Mouse (Mus musculus): ENCODE measurements around the gene Otud7a. TPM values are rescaled to one million over a fixed set of nuclear protein-coding genes. Genes with fewer than 3 reads are reported as not detected.

The Otud7a gene
- total and polyA plus RNA-seq, 2 experiments from 2014 or later, result not detected

DNA sequence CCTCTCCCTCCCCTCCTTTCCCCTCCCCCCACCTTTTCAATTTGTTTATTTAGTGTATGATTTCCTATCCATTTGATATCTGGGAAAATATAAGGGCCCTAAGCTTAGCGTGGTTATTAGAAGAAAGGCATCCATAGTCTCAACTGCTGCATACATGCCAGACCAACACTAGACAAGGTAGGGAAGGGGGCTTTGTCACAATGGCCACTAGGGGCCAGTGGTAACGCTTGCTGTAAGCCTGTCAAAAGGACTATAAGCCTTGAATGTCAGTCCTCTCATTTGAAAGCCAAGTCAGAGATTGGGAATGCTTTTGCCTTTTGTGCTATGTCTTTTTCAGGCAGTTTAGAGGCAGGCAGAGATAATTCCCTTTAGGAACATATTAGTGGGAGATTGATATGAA, 59.7 kb downstream of the Otud7a start:
- Histone ChIP-seq H3K4me2 (ENCODE audit: low read depth, low read length) (no peak overlapping the region), H3K27me3 (ENCODE audit: control insufficient read depth, insufficient read depth, low read length) (no peaks in the 10 kb centered on the region), H3K27ac (ENCODE audit: low read depth) (no peak overlapping the region), H3K9ac (replicated peaks; ENCODE audit: low read depth, low read length) (no peak overlapping the region), H3K36me3 (replicated peaks; ENCODE audit: control insufficient read depth, insufficient read depth, low read length) (no peaks in the 10 kb centered on the region), H3K4me1 (ENCODE audit: control insufficient read depth, insufficient read depth) (no peaks in the 10 kb centered on the region), H3K4me3 (ENCODE audit: low read depth, low read length) (no peak overlapping the region), H3K9me3 (replicated peaks; ENCODE audit: control insufficient read depth, low read length) (no peaks in the 10 kb centered on the region)
- ATAC-seq (ENCODE audit: insufficient read depth, low read depth), result no peak
- 24% methylated on average over 2 of the region's 2 CpGs for WGBS
- DNase-seq (ENCODE audit: low spot score), result no peak
- TF ChIP-seq CTCF (IDR thresholded peaks at IDR 0.05; ENCODE audit: low read depth) (peak; percentile 53), EP300 (IDR thresholded peaks at IDR 0.05; ENCODE audit: low read depth) (no peak)

DNA sequence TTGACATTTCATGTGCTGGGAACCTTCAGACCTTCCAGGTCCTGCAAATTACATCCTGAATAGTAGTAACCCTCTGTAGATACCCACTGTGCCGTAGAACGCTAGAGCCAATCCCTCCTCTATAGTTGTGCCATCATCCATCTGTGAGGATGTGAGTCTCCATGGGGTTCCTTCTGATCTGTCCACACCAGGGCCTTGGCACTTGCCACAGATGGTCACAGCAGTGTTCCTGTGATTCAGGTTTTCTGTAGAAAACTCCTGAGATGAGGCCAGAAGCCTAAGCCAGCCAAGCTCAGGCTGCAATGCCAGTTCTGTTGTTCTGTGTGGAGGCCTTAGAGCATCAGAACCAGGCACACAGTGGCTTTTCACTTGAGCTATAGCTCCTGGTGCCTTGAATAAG, 63.5 kb downstream of the Otud7a start:
- no peak for ATAC-seq (ENCODE audit: insufficient read depth, low read depth)
- H3K36me3 ChIP-seq (replicated peaks; ENCODE audit: control insufficient read depth, insufficient read depth, low read length), result no peaks in the 10 kb centered on the region

DNA sequence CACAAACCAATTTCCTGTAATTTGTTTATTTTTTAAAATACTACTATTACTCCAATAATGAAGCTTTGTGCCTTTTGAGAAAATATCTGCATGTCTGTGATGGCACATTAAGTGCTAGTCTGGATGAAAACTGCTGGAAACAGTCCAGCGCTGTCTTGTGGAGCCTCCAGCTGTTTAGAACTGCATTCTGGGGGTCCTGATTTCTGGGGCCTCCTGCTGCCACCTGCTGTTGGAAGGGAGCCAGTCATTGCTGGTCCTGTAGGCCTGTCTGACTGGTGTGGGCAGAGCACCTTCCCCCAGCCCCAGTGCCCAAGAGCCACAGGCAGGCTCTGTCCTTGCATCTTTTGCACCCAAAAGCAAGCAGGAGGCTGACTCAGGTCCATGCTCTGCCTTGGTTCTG, 65.3 kb downstream of the Otud7a start:
- no peak overlapping the region for H3K4me3 ChIP-seq (ENCODE audit: low read depth, low read length)
- 70% methylated on average over 1 of the region's 1 CpGs for WGBS
- TF ChIP-seq EP300 (IDR thresholded peaks at IDR 0.05; ENCODE audit: low read depth) (no peak), CTCF (IDR thresholded peaks at IDR 0.05; ENCODE audit: low read depth) (no peak)
- no peak overlapping the region for H3K27ac ChIP-seq (ENCODE audit: low read depth)
- no peaks in the 10 kb centered on the region for H3K4me1 ChIP-seq (ENCODE audit: control insufficient read depth, insufficient read depth)
- no peaks in the 10 kb centered on the region for H3K27me3 ChIP-seq (ENCODE audit: control insufficient read depth, insufficient read depth, low read length)
- no peak overlapping the region for H3K9ac ChIP-seq (replicated peaks; ENCODE audit: low read depth, low read length)
- H3K4me2 ChIP-seq (ENCODE audit: low read depth, low read length), result no peak overlapping the region
- H3K9me3 ChIP-seq (replicated peaks; ENCODE audit: control insufficient read depth, low read length), result no peaks in the 10 kb centered on the region
- H3K36me3 ChIP-seq (replicated peaks; ENCODE audit: control insufficient read depth, insufficient read depth, low read length), result no peaks in the 10 kb centered on the region
- no peak for ATAC-seq (ENCODE audit: insufficient read depth, low read depth)
- no peak for DNase-seq (ENCODE audit: low spot score)

More for the DNA sequence above, 63.5 kb downstream of the Otud7a start:
- Histone ChIP-seq H3K27me3 (ENCODE audit: control insufficient read depth, insufficient read depth, low read length) (no peaks in the 10 kb centered on the region), H3K4me1 (ENCODE audit: control insufficient read depth, insufficient read depth) (no peaks in the 10 kb centered on the region), H3K9me3 (replicated peaks; ENCODE audit: control insufficient read depth, low read length) (no peaks in the 10 kb centered on the region), H3K4me2 (ENCODE audit: low read depth, low read length) (no peak overlapping the region), H3K4me3 (ENCODE audit: low read depth, low read length) (no peak overlapping the region), H3K9ac (replicated peaks; ENCODE audit: low read depth, low read length) (no peak overlapping the region), H3K27ac (ENCODE audit: low read depth) (no peak overlapping the region)
- no peak for TF ChIP-seq EP300 (IDR thresholded peaks at IDR 0.05; ENCODE audit: low read depth)
- no peak for TF ChIP-seq CTCF (IDR thresholded peaks at IDR 0.05; ENCODE audit: low read depth)
- no peak for DNase-seq (ENCODE audit: low spot score)
- WGBS, result 91% methylated on average over 2 of the region's 2 CpGs

DNA sequence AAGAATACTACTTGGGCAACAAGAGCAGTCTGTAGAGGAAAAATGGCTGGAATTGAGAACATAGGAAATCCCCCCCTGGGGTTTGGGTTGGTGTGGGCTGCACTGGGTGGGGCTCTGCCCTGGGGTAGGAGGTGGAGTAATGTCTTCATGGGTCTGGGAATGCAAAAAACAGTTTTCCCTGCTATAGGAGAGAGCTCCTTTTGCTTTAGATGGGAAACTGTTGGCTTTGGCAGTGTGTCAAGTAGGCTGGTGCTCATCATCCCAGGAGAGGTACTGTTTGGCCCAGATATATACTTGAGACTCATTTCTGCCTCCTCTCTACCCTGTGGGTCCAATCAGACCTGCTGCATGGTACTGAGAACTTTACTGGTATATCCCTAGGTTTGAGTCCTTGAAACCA, 66.9 kb downstream of the Otud7a start:
- ATAC-seq (ENCODE audit: insufficient read depth, low read depth) (no peak), DNase-seq (ENCODE audit: low spot score) (no peak)
- H3K9me3 ChIP-seq (replicated peaks; ENCODE audit: control insufficient read depth, low read length), result no peaks in the 10 kb centered on the region
- no peak overlapping the region for H3K4me3 ChIP-seq (ENCODE audit: low read depth, low read length)
- no peak overlapping the region for H3K27ac ChIP-seq (ENCODE audit: low read depth)
- no peaks in the 10 kb centered on the region for H3K36me3 ChIP-seq (replicated peaks; ENCODE audit: control insufficient read depth, insufficient read depth, low read length)
- TF ChIP-seq EP300 (IDR thresholded peaks at IDR 0.05; ENCODE audit: low read depth), result no peak
- TF ChIP-seq CTCF (IDR thresholded peaks at IDR 0.05; ENCODE audit: low read depth), result no peak
- no peak overlapping the region for H3K4me2 ChIP-seq (ENCODE audit: low read depth, low read length)
- no peak overlapping the region for H3K9ac ChIP-seq (replicated peaks; ENCODE audit: low read depth, low read length)
- H3K27me3 ChIP-seq (ENCODE audit: control insufficient read depth, insufficient read depth, low read length), result no peaks in the 10 kb centered on the region
- no peaks in the 10 kb centered on the region for H3K4me1 ChIP-seq (ENCODE audit: control insufficient read depth, insufficient read depth)

DNA sequence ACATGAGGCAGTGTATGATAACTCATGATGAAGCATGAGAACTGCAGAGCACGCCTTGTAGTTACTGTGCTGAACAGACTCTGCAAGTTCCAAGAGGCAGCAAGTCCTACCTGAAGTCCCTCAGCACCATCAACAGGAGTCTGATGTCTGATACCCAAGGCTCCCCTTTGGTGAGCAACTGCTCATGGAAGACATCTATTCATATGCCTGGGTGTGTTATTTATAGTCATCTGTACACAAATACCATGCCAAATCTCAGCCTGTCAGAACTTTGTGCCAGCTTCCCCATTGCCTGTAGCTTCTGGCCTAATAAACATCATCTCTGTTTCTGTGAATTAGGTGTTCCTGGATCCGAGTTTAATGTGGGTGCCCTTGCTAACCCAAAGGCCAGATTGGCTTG, 68.0 kb downstream of the Otud7a start:
- no peaks in the 10 kb centered on the region for H3K36me3 ChIP-seq (replicated peaks; ENCODE audit: control insufficient read depth, insufficient read depth, low read length)
- WGBS, result 48% methylated on average over 2 of the region's 2 CpGs
- no peak for DNase-seq (ENCODE audit: low spot score)
- no peak overlapping the region for H3K27ac ChIP-seq (ENCODE audit: low read depth)
- H3K4me2 ChIP-seq (ENCODE audit: low read depth, low read length), result no peak overlapping the region
- H3K4me1 ChIP-seq (ENCODE audit: control insufficient read depth, insufficient read depth), result no peaks in the 10 kb centered on the region
- no peak overlapping the region for H3K9ac ChIP-seq (replicated peaks; ENCODE audit: low read depth, low read length)
- no peaks in the 10 kb centered on the region for H3K9me3 ChIP-seq (replicated peaks; ENCODE audit: control insufficient read depth, low read length)
- no peaks in the 10 kb centered on the region for H3K27me3 ChIP-seq (ENCODE audit: control insufficient read depth, insufficient read depth, low read length)
- H3K4me3 ChIP-seq (ENCODE audit: low read depth, low read length), result no peak overlapping the region
- no peak for TF ChIP-seq EP300 (IDR thresholded peaks at IDR 0.05; ENCODE audit: low read depth)
- TF ChIP-seq CTCF (IDR thresholded peaks at IDR 0.05; ENCODE audit: low read depth), result no peak
- ATAC-seq (ENCODE audit: insufficient read depth, low read depth), result no peak

DNA sequence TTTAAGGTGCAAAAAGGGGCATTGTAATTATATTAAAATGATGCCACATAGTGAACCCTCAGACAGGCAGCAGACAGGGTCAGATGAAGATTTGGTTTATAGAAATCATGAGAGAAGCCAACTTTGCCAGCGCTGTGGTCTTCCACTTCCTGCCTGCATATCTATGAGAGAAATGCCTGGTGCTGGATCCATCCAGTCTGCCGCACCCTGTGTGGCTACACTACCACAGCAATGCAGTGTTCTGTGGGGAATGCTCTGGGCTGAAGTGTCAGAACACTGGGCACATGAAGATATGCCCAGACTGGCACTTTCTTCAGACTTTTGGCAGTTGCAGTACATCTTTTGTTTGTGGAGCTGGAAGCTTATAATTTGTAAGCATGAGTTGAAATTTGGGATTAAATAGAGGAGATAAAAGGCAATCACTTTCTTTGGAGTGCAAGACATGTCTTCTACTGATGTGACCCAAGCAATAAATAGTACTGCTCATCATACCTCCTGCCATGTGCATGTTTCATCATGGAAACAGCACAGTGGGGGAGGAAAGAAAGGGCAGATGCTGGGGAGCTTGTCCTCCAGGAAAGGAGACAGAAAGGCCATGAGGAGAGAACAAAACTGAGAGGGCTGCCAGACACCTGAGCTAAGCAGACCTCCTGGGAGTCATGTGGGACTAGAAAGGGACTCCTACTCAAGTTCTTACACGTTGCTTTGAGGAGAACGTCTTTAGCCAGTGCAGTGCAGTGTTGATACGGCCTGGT, 71.8 kb downstream of the Otud7a start:
- DNase-seq (ENCODE audit: low spot score) (no peak), ATAC-seq (ENCODE audit: insufficient read depth, low read depth) (no peak)
- H3K27me3 ChIP-seq (ENCODE audit: control insufficient read depth, insufficient read depth, low read length), result no peaks in the 10 kb centered on the region
- H3K9me3 ChIP-seq (replicated peaks; ENCODE audit: control insufficient read depth, low read length), result no peaks in the 10 kb centered on the region
- TF ChIP-seq CTCF (IDR thresholded peaks at IDR 0.05; ENCODE audit: low read depth), result no peak
- TF ChIP-seq EP300 (IDR thresholded peaks at IDR 0.05; ENCODE audit: low read depth), result no peak
- H3K4me1 ChIP-seq (ENCODE audit: control insufficient read depth, insufficient read depth), result no peaks in the 10 kb centered on the region
- H3K27ac ChIP-seq (ENCODE audit: low read depth), result no peak overlapping the region
- H3K4me3 ChIP-seq (ENCODE audit: low read depth, low read length), result no peak overlapping the region
- no peaks in the 10 kb centered on the region for H3K36me3 ChIP-seq (replicated peaks; ENCODE audit: control insufficient read depth, insufficient read depth, low read length)
- no peak overlapping the region for H3K4me2 ChIP-seq (ENCODE audit: low read depth, low read length)
- H3K9ac ChIP-seq (replicated peaks; ENCODE audit: low read depth, low read length), result no peak overlapping the region
- 76% methylated on average over 5 of the region's 5 CpGs for WGBS
